Mouse (Mus musculus): Measurements from ENCODE around the gene Tle2.

Tle2 gene

DNA sequence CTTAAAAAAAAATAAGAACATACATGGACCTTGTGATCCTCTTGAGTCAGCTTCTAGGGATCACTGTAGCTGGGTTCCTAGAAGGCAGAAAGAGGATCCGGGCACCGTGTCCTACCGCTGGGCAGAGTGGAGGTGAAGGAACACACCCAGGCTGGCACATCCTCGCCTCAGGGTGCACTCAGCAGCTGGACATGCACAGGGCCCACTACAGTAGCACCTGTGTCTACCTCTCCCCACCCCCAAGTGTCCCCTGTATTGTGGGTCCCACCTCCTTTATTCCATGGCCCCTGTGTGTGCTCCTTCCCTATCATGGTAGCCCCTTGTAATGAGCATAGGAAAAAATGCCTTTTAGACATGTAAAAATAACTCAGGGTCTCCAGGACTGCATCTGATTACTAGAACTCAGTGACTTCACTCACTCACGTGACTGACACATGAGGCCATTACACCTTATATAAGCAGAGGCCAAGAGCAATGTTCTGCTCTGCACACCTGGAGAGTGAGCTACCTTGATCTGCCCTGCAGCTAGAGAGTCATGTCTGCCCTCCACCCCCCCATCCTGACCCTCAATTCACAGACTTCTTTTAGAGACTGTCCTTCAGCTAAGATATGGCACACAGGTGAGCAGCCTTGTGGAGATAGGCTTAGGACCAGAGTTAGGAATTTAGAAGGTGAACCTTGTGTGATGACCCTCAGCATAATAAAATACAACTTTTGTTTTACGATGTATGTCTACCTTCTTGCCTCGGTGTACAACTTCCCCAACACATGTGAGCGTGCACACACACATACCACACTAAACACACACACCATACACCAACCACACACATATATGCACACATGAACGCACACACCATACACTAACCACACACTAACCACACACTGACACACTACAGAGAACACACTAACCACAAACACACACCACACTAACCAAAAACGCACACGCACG, 29.9 kb downstream of the Tle2 start:
- in situ Hi-C loops (cut with MboI; ENCODE audit: low sequenced_read_pairs) = no loop called here

DNA sequence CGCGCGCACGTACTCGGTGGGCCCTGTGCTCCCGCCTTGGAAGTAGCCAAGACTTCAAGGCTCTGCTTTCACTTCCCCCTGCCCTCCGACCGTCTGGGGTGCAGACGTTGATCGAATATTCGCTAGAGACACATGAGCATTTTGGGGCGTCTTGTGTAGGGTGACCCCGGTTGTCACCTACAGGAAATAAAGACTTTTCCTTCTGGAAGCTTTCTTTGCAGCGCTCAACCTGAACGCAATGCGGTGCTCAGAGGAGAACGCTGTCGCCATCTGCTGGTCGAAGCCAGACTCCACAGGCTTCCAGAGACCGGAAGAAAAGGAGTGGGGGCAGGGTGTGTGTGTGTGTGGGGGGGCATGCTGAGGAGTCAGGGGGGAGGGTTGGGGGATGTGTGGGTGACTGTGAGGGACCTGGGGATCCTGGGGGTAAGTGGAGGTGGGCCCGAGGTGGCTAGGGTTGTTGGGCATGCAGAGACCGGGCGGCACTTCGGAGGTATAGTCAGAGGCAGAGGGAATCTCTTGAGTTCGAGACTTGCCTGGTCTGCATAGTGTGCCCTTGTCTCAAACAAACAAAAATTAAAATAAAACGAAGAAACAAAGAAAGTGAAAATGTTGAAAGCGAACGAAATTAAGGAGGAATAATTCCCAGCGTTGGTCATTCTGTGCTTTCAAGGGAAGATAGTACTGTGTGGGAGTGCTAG, 30.8 kb downstream of the Tle2 start:
- in situ Hi-C loops (cut with MboI; ENCODE audit: low sequenced_read_pairs) = no loop called here

DNA sequence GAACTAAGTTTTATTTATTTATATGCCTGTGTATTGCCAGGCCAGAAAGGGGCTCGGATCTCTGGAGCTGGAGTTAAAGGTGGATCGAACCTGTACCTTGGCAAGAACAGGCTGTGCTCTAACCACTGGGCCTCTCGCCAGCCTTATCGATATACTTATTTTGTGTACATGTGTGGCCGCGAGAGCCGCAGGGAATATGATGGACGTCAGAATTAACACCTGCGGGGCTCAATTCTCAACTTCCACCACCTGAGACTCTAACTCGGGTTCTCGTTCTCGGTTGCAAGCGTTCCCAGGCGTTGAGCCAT, 31.3 kb downstream of the Tle2 start:
- in situ Hi-C loops (cut with MboI; ENCODE audit: low sequenced_read_pairs) = no loop called here

DNA sequence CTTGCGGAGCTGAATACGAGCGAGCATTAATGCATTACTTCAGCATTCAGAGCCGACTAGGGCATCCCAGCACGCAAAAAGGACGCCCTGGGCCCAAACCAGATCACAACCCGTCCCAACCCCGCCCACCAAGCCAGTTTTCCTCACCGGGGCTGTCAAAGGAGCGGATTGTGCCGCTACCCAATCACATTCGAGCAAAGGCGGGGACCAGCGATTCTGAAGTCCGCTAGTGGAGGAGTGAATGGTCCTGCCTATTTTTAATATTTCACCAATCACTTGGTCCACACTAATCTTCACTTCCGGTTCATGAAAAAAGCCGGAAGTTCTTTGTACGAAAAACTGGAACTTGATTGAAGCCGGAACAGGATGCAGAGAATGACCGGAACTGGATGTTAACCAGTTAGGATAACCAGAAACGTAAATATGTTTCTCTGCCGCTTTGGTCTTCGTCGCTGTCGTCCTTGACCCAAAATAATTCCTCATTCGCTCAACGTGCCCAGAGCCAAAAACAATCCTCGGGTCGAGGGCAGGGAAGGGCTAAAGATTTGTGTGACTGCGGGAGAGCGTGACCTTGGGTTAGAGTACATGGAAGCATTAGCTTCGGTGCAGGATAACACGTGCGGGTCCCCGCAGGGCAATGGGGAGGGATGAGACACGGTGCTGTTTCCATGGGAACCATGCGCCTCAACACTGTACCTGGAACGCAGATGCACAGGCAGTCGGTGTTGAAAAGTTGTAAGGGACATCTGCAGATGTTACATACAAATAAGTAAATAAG, 31.8 kb downstream of the Tle2 start, which contains the start of gene BC025920:
BC025920 (plus strand) TSS at position 297 of the 778 bp plus-strand sequence.
- in situ Hi-C loops (cut with MboI; ENCODE audit: low sequenced_read_pairs) = no loop called here

DNA sequence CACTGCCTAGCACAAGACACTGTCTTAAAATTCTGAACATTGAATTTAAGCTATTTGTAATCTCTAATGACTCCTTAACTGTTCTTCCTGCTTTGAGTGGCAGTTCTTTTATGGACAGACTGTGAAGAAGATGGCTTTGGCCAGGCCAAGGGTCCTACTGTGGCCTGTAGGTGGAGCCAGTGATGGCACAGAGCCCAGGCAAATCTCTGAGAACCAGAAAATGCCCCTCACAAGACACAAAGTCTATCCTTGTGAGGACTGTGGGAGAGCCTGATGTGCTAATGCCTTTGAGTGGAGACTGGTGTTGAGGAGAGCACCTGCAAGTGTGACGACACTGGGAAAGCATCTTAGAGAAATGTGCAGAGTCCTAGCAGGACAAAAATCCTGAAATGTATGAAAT, 33.9 kb downstream of the Tle2 start:
- in situ Hi-C loops (cut with MboI; ENCODE audit: low sequenced_read_pairs) = no loop called here

DNA sequence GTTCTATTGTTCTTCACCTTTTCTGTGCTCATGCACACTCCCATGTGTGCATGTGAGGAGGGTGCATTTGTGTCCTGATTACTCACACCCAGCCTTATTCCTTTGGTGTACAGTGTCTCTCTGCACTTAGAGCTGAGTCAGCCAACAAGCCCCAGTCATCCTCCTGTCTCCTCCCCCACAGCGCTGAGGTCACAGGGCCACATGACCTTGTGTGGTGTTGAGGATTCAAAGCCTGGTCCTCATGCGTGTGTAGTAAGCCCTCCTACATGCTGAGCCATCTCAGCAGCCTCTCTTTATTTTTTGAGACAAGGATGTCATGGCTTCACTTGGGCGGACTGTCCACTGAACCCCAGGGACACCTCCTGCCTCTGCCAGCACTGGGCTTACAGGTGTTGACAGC, 38.4 kb downstream of the Tle2 start:
- in situ Hi-C loops (cut with MboI; ENCODE audit: low sequenced_read_pairs) = no loop called here

DNA sequence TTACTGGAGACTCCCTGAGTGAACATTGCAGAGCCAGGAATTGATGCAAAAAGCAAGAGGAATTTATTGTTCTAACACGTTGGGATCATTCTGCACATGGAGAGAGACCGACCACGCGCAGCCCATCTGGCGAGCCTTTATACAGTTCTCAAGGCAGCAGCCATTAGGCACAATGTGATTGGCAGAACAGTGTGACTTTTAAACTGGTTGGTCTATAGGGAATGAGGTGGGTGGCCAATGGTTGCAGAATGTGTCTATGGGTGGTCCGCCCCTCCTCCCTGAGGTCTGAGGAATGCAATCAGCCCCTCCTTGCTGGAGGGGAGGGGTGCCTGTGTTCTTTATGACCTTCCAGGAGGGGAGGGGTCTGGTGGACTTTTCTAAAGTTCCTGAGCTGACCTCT, 41.1 kb downstream of the Tle2 start:
- in situ Hi-C loops (cut with MboI; ENCODE audit: low sequenced_read_pairs) = no loop called here

DNA sequence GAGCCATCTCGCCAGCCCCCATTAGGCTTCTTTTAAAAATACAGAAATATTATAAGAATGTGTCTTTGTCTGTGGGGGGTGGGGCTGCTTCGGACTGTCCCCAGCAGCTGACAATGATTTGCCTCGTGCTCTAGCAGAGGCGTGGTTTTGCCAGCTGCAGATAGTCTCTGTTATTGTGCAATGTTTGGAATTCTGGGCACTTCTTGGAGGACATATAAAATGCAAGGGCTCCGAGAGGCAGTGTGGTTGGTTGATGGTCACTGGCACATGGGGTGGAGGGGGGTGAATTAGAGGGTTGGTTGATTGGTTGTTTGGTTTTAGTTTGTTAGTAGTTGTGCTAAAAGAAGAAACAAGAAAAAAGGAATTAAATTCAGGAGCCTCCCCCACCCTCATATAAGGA, 45.6 kb downstream of the Tle2 start:
- in situ Hi-C loops (cut with MboI; ENCODE audit: low sequenced_read_pairs) = no loop called here

DNA sequence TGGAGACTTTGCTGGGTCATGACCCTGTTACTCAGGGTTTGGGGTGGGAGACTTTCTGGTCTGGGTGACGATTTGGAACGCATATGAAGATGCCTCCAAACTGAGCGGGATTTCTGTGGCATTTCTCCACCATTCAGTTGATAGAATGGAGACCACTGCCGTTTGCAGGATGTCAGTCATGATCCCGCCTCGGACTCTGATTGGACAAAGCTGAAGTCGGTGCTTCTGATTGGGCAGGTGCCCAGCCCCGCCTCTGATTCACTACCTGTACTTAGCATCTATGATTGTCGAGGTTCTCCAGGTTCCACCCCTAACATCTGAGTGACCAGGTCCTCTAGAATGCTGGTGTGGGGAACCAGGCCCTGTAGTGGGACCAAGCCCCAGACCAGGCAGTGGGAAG, 46.4 kb downstream of the Tle2 start:
- in situ Hi-C loops (cut with MboI; ENCODE audit: low sequenced_read_pairs) = no loop called here

DNA sequence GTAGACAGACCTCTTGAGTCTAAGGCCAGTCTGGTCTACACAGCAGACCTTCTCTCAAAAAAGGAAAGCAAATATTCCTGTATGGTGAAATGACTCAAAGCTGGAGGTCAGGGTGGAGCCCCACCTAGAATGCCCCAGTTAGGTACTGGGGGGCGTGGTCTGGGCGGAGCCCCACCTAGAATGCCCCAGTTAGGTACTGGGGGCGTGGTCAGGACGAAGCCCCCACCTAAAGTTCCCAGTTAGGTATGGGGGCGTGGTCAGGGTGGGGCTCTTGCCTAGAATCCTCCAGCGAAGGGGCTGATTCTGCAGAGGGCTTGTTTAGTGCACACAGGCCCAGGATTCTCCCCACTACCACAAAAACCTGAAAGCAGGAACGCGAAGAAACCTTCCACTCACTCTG, 49.1 kb downstream of the Tle2 start:
- in situ Hi-C loops (cut with MboI; ENCODE audit: low sequenced_read_pairs) = no loop called here

DNA sequence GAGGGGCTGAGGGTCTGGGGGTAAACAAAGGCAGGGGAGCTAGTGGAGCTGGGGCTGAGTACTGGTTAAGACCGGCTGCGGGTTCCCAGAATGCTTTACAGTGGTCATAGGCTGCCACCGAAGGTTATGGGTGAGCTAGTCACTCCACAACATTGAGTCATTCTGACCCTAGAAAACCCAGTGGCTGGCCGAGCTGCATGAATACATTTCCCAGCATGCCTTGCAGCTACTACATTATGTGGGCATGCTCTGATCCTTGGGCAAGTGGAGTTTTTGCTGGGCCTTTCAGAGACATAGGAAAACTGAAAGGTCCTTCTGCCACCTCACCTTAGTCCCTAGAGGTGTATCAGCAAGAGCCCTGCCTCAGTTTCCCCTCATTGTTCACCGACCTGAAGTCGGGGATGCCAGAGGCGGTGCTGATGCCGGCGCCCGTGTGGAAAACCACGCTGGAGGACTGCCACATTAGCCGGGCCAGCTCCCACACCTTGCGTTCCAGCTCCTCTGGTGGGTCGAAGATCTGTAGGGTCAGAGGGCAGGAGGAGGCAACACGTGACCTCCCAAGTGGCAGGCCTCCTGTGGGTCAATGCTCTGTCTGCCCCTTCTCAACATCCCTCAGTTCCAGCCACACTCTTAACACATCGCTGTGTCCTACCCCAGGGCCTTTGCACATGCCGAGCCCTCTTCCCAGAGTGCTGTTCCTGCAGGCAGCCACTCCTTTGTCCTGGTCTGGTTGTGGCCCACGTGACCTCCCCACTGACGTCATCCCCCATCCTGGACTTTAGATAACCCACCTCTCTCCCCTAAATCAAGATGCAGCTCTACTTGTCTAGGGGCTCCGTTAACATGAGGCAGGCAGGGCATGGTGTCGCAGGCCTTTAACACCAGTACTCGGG, 52.0 kb downstream of the Tle2 start:
- in situ Hi-C loops (cut with MboI; ENCODE audit: low sequenced_read_pairs) = no loop called here

DNA sequence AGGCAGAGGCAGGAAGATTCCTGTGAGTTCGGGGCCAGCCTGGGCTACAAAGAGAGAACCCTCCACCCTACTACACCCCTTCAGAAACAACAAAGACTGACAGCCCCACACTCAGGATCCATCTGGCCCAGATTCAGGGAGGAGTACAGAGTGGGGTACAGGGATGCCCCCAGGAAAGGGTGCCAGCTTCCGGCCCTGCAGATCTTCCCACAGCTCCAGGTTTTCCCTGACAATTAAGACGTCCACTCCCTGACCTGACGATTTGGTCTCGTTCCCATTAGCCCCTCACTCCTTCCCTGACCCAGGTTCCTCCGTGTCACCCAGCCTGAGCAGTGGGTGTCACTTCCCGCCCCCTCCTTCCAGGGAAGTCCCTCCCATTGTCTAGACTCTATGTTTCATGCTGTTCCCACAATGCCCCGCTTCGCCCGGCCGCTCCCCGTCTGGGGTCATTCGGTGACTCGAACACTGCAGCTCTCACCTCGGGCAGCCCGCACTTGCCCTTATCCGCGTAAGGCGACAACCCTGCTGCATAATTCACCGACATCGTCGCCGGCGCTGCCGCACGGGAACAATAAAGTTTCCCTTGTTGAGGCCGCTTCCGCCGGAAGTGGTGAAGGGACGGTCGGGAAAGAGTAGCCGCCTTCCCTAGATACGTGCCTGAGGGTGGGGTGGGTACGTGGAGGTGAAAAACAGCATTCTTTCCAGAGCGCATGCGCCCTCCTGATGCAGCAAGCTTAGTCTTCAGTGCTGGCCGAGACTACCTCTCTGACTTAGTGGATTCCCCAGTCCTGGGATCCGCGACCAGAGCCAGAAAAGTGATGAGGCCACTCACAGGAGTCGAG, 52.9 kb downstream of the Tle2 start, which contains the start of gene Sirt6:
Sirt6 (minus strand) TSS at position 804 of the 842 bp plus-strand sequence.
- in situ Hi-C loops (cut with MboI; ENCODE audit: low sequenced_read_pairs) = no loop called here

DNA sequence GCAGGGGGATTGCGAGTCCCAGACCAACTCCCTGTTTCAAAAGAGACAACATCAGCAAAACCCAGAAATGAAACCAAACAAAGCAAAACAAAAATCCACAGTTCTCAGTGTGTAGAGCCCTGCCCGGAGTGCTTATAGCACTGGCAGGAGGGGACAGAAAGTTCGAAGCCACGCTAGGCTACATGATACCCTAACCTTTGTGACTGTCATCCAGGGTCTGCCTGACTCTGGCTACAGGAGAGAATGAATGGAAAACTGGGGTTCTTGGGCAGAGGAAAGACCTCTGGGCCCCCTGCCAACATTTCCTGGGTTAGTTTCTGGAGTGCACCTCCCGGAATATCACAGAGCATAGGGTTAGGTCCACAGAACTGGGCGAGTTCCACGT, 53.5 kb downstream of the Tle2 start:
- in situ Hi-C loops (cut with MboI; ENCODE audit: low sequenced_read_pairs) = no loop called here

DNA sequence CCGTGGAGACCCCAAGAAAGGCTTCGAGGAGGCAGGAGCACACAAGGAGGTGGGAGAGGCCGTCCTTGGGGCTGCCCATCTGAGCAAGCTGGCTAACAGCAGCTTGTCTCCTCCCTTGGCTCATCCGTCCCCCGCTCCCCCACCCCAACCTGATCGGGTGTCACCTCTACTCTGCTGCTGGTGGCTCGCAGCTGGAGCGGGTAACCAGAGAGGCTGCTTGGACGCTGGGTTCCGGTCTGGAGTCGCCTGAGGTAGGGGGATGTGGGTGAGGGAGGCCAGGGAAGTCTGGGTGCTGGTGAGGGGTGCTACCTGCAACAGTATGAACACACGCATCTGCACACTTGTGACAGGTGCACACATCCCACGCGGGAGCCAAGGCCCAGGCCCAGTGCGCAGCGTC, 54.0 kb downstream of the Tle2 start, which contains the start of gene Ankrd24:
Ankrd24 (plus strand) TSS at position 151 of the 400 bp plus-strand sequence.
- in situ Hi-C loops (cut with MboI; ENCODE audit: low sequenced_read_pairs) = no loop called here

DNA sequence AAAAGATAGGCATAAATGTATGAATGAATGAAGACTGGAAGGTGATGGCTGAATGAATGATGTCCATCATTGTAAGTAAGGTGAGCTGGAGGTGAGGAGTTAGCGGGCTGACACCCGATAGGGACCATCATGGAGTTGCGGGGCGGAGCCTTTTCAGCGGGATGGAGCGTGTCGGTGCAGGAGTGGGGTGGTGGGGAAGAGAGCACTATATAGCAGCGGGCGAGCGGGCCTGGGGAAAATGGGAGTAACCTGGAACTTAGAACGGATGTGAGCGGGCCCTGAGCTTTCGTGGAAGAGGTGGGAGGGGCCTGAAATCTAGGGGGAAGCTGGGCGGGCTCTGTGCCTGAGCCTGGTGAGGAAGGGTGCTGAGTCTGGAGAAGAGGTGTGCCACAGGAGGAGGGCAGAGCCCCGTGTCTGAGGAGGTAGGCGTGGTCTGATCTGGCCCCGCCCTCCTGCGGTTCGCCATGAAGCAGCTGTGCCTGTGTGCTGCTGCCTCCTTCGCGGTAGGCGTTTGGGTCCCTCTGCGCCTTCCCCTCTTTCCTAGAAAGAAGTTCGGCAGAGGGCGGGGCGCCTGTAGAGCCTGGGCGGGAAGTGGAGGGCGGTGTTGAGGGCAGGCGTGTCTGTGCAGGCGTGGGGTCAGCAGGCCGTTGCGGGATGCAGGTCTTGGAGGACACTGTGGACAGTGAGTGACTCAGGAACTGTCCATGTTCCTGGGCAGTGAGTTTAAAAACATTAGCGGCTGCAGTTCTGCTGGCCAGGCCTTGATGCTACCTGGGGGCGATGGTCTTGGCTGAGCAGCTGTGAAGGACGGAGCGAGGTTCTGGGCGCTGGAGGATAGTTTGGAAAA, 59.1 kb downstream of the Tle2 start:
- in situ Hi-C loops (cut with MboI; ENCODE audit: low sequenced_read_pairs) = no loop called here

DNA sequence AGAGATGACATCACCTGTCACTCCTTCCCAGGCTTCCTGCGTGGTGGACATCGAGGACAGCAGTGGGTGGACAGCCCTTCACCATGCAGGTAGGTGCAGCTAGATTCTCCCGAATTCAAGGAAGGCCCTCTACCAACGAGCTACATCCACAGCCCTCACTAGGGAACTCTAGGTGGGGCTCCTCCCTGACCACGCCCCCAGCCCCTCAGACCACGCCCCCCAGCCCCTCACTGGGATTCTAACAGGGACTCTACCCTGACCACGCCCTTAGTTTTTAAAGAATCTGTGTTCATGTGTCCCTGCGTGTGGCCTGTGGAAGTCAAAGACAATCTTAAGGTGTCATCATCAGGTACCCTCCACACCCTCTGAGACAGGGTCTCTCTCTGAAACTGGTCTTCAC, 62.0 kb downstream of the Tle2 start:
- in situ Hi-C loops (cut with MboI; ENCODE audit: low sequenced_read_pairs) = no loop called here

DNA sequence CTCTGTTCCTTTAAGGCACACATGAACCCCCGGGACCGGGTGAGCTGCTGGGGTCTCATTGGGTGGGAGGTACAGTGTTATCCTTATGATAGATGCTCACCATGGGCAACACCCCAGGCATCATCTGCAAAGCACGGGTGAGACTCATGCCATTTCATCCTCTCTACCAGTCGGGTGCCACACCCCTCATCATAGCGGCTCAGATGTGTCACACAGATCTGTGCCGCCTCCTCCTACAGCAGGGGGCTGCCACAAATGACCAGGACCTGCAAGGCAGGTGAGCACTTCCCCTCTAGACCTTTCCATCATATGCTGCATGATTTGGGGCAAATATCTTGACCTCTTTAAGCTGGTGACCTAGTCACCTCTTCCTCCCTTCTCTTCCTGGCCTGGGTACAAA, 63.7 kb downstream of the Tle2 start:
- in situ Hi-C loops (cut with MboI; ENCODE audit: low sequenced_read_pairs) = no loop called here
